Mouse (Mus musculus) MEL (cell line): ENCODE results near the gene Zfp740. TPM values are rescaled to one million over a fixed set of nuclear protein-coding genes. Genes with fewer than 3 reads are reported as not detected.
A peak's percentile ranks its signal among the peaks of the same experiment; 100 is the strongest.

ENCODE experiments used
- DNase-seq: peaks from one replicate; pipeline ENCODE4 v3.0.0; 2011; ENCODE audit warnings: low read depth, low spot score
- H3K27ac ChIP-seq: 2 replicates; pipeline ENCODE4 v1.5.1; 2012; ENCODE audit warnings: low read depth, mild to moderate bottlenecking, control low read depth, low read length, moderate library complexity; ENCODE audit not compliant: control insufficient read depth
- H3K27me3 ChIP-seq, 2 experiments: fragments of 150-350 bp in 1 of 2; sonication (generic) in 1 of 2; 2 replicates each; pipeline ENCODE4 v1.6.1; 2012; ENCODE audit warnings: low read length in 2 of 2, mild to moderate bottlenecking in 2 of 2, improper control_type of control experiment in 1 of 2, moderate library complexity in 1 of 2; ENCODE audit not compliant: insufficient read depth in 2 of 2, control insufficient read depth in 1 of 2
- H3K36me3 ChIP-seq, 2 experiments: 2 replicates each; pipeline ENCODE4 v1.6.1; 2012 to 2014; ENCODE audit warnings: low read length in 2 of 2, improper control_type of control experiment in 1 of 2, inconsistent platforms in 1 of 2, mild to moderate bottlenecking in 1 of 2; ENCODE audit not compliant: insufficient read depth in 2 of 2, control insufficient read depth in 1 of 2
- H3K4me1 ChIP-seq, 2 experiments: fragments of 150-350 bp in 1 of 2; sonication (generic) in 1 of 2; 2 replicates each; pipeline ENCODE4 v1.6.1; 2012; ENCODE audit warnings: low read length in 2 of 2, improper control_type of control experiment in 1 of 2, mild to moderate bottlenecking in 1 of 2; ENCODE audit not compliant: insufficient read depth in 2 of 2, control insufficient read depth in 1 of 2
- H3K4me3 ChIP-seq, 2 experiments: fragments of 150-350 bp in 1 of 2; sonication (generic) in 1 of 2; 2 replicates each; pipeline ENCODE4 v1.5.1; 2012; ENCODE audit warnings: low read depth in 2 of 2, low read length in 2 of 2, mild to moderate bottlenecking in 2 of 2, moderate library complexity in 2 of 2, control low read depth in 1 of 2, improper control_type of control experiment in 1 of 2; ENCODE audit not compliant: control insufficient read depth in 1 of 2, insufficient read depth in 1 of 2
- H3K79me2 ChIP-seq: 2 replicates; pipeline ENCODE4 v1.6.1; 2012; ENCODE audit warnings: mild to moderate bottlenecking, low read length, moderate library complexity; ENCODE audit not compliant: control insufficient read depth, poor library complexity, insufficient read depth
- H3K9ac ChIP-seq: 2 replicates; pipeline ENCODE4 v1.6.1; 2012; ENCODE audit warnings: low read depth, mild to moderate bottlenecking, control low read depth, low read length, moderate library complexity; ENCODE audit not compliant: control insufficient read depth, poor library complexity, severe bottlenecking
- H3K9me3 ChIP-seq: fragments of 150-350 bp; sonication (generic); replicated peaks from 2 replicates; pipeline ENCODE4 v1.6.1; 2012; ENCODE audit warnings: mild to moderate bottlenecking, low read length, improper control_type of control experiment, moderate library complexity; ENCODE audit not compliant: insufficient read depth
- BHLHE40 ChIP-seq: IDR thresholded peaks from 2 replicates; pipeline ENCODE4 v1.6.1; 2012; ENCODE audit warnings: low read depth, mild to moderate bottlenecking, inconsistent platforms, low read length, improper control_type of control experiment, borderline replicate concordance
- CHD1 ChIP-seq: IDR thresholded peaks from 2 replicates; pipeline ENCODE4 v1.6.1; 2012; ENCODE audit warnings: low read depth, mild to moderate bottlenecking, inconsistent platforms, low read length, improper control_type of control experiment
- CTCF ChIP-seq, 3 experiments: IDR thresholded peaks in 2 of 3; conservative IDR thresholded peaks in 1 of 3; 2 replicates each; pipeline ENCODE4 v1.5.1; 2011 to 2012; ENCODE audit warnings: low read length in 3 of 3, low read depth in 2 of 3, mild to moderate bottlenecking in 2 of 3, improper control_type of control experiment in 1 of 3, inconsistent platforms in 1 of 3, mixed read lengths in 1 of 3, moderate library complexity in 1 of 3; ENCODE audit not compliant: control insufficient read depth in 1 of 3, insufficient read depth in 1 of 3, poor library complexity in 1 of 3, severe bottlenecking in 1 of 3
- E2F4 ChIP-seq: IDR thresholded peaks from 2 replicates; pipeline ENCODE4 v1.6.1; 2011; ENCODE audit warnings: low read depth, low read length, improper control_type of control experiment, borderline replicate concordance
- EP300 ChIP-seq, 2 experiments: IDR thresholded peaks; 2 replicates each; pipeline ENCODE4 v1.6.1; 2011; ENCODE audit warnings: improper control_type of control experiment in 2 of 2, low read length in 2 of 2, low read depth in 1 of 2, mild to moderate bottlenecking in 1 of 2
- GABPA ChIP-seq: IDR thresholded peaks from 2 replicates; pipeline ENCODE4 v1.6.1; 2012; ENCODE audit warnings: low read depth, mild to moderate bottlenecking, inconsistent platforms, low read length, improper control_type of control experiment, moderate library complexity
- HCFC1 ChIP-seq: IDR thresholded peaks from 2 replicates; pipeline ENCODE4 v1.6.1; 2012; ENCODE audit warnings: low read depth, mild to moderate bottlenecking, inconsistent platforms, low read length, improper control_type of control experiment, moderate library complexity
- MAFK ChIP-seq: IDR thresholded peaks from 2 replicates; pipeline ENCODE4 v1.6.1; 2011; ENCODE audit warnings: low read depth, mild to moderate bottlenecking, low read length, improper control_type of control experiment, borderline replicate concordance
- MAZ ChIP-seq: IDR thresholded peaks from 2 replicates; pipeline ENCODE4 v1.6.1; 2012; ENCODE audit warnings: low read depth, mild to moderate bottlenecking, inconsistent platforms, low read length, improper control_type of control experiment
- MYB ChIP-seq: IDR thresholded peaks from 2 replicates; pipeline ENCODE4 v1.6.1; 2011; ENCODE audit warnings: mild to moderate bottlenecking, low read depth, low read length, improper control_type of control experiment
- MYC ChIP-seq: IDR thresholded peaks from 2 replicates; pipeline ENCODE4 v1.6.1; 2011; ENCODE audit warnings: low read depth, mild to moderate bottlenecking, low read length, improper control_type of control experiment, moderate library complexity
- POLR2A ChIP-seq, 2 experiments: IDR thresholded peaks; 2 replicates each; pipeline ENCODE4 v1.6.1; 2011 to 2012; ENCODE audit warnings: low read length in 2 of 2, mild to moderate bottlenecking in 2 of 2, control low read depth in 1 of 2, improper control_type of control experiment in 1 of 2, low read depth in 1 of 2, moderate library complexity in 1 of 2; ENCODE audit not compliant: control insufficient read depth in 1 of 2, insufficient read depth in 1 of 2, poor library complexity in 1 of 2
- POLR2AphosphoS2 ChIP-seq: IDR thresholded peaks from 2 replicates; pipeline ENCODE4 v1.6.1; 2011; ENCODE audit warnings: low read length, improper control_type of control experiment
- RCOR1 ChIP-seq: IDR thresholded peaks from 2 replicates; pipeline ENCODE4 v1.6.1; 2012; ENCODE audit warnings: low read depth, mild to moderate bottlenecking, inconsistent platforms, low read length, improper control_type of control experiment
- TBP ChIP-seq: IDR thresholded peaks from 2 replicates; pipeline ENCODE4 v1.8.0; 2011; ENCODE audit warnings: low read depth, low read length, improper control_type of control experiment
- TCF12 ChIP-seq: IDR thresholded peaks from 2 replicates; pipeline ENCODE4 v1.6.1; 2014; ENCODE audit warnings: low read depth, mild to moderate bottlenecking, inconsistent platforms, low read length, improper control_type of control experiment, moderate library complexity
- UBTF ChIP-seq: IDR thresholded peaks from 2 replicates; pipeline ENCODE4 v1.6.1; 2012; ENCODE audit warnings: low read depth, mild to moderate bottlenecking, inconsistent platforms, low read length, improper control_type of control experiment, moderate library complexity, borderline replicate concordance; ENCODE audit not compliant: insufficient read depth
- USF1 ChIP-seq: IDR thresholded peaks from 2 replicates; pipeline ENCODE4 v1.6.1; 2014; ENCODE audit warnings: low read depth, mild to moderate bottlenecking, inconsistent platforms, low read length, improper control_type of control experiment, moderate library complexity
- USF2 ChIP-seq, 2 experiments: IDR thresholded peaks; 2 replicates each; pipeline ENCODE4 v1.6.1; 2011 to 2012; ENCODE audit warnings: improper control_type of control experiment in 2 of 2, low read length in 2 of 2, borderline replicate concordance in 1 of 2, inconsistent platforms in 1 of 2, low read depth in 1 of 2, mild to moderate bottlenecking in 1 of 2; ENCODE audit not compliant: insufficient read depth in 1 of 2
- ZC3H11A ChIP-seq: IDR thresholded peaks from 2 replicates; pipeline ENCODE4 v1.6.1; 2012; ENCODE audit warnings: low read depth, mild to moderate bottlenecking, inconsistent platforms, low read length, improper control_type of control experiment
- ZNF384 ChIP-seq: IDR thresholded peaks from 2 replicates; pipeline ENCODE4 v1.6.1; 2012; ENCODE audit warnings: low read depth, mild to moderate bottlenecking, inconsistent platforms, low read length, improper control_type of control experiment
- polyA plus RNA-seq, 2 experiments: library from polyadenylated mRNA; stranded (reverse) in 1 of 2; unstranded in 1 of 2; fragments of >175 nt in 1 of 2; fragments of >200 nt in 1 of 2; gene quantifications; 2 replicates each; pipeline versions ENCODE4 v1.2.1 to v1.2.4; 2012; ENCODE audit warnings: low replicate concordance in 2 of 2, low read depth in 1 of 2; ENCODE audit not compliant: insufficient read length in 2 of 2, insufficient read depth in 1 of 2, missing spikeins in 1 of 2
- total RNA-seq: library from RNA; depleted of rRNA; stranded (reverse); fragments of 300-350 nt; gene quantifications from 2 replicates; pipeline ENCODE4 v1.2.3, GENCODE M21; 2012

Gene Zfp740
- total and polyA plus RNA-seq, 3 experiments, result 39.9 to 50.1 TPM; not detected in 1

DNA sequence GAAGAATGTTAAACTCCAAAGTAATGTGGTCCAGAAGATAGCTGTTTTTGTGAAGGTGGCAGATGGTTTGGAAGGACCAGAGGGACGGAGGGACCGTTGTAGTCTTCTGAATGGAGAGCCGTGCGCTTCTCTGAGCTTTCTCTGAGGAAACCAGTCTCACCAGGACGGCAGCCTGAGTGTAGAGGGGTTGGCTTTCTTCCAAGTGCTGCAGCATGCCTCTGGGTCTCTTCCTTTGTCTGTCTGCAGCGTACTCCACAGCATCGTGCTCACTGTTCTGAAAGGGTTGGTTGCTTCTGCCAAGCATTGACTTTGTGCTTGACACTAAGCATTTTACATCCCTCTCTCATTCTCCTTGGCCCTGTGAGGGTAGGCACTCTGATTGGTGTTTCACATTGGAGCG lies 2.7 kb downstream of the Zfp740 start:
- no peaks in the 10 kb centered on the region for H3K27me3 ChIP-seq
- no peak overlapping the region for H3K4me3 ChIP-seq
- TF ChIP-seq E2F4 (no peak), UBTF (no peak), CTCF (IDR thresholded peaks at IDR 0.05 in 2 of 3, conservative IDR thresholded peaks at IDR 0.05 in 1 of 3; ENCODE audit: control insufficient read depth in 1 of 3, insufficient read depth in 1 of 3, low read depth in 2 of 3, low read length in 3 of 3, poor library complexity in 1 of 3, severe bottlenecking in 1 of 3) (no peak), CHD1 (no peak), MAZ (no peak), POLR2AphosphoS2 (no peak), EP300 (IDR thresholded peaks at IDR 0.05; ENCODE audit: low read depth in 1 of 2, low read length in 2 of 2) (no peak), HCFC1 (no peak)
- no peaks in the 10 kb centered on the region for H3K9me3 ChIP-seq
- H3K27ac ChIP-seq, result no peak overlapping the region
- DNase-seq, result peak; percentile 30
- peaks cover 14 to 42% of the 10 kb centered on the region in 2 experiments for H3K36me3 ChIP-seq
- no peak overlapping the region for H3K9ac ChIP-seq
- peaks cover 8% of the 10 kb centered on the region for H3K79me2 ChIP-seq
- H3K4me1 ChIP-seq, result peaks cover 13 to 27% of the 10 kb centered on the region in 2 experiments

GRCm38 (mm10) chr15:102207351-102207750 lies 4.3 kb downstream of the Zfp740 start:
- no peaks in the 10 kb centered on the region for H3K9me3 ChIP-seq
- no peak overlapping the region for H3K4me3 ChIP-seq
- H3K4me1 ChIP-seq, result peaks cover 13 to 25% of the 10 kb centered on the region in 2 experiments
- no peak overlapping the region for H3K27ac ChIP-seq
- H3K36me3 ChIP-seq, result peaks cover 15 to 40% of the 10 kb centered on the region in 2 experiments
- H3K79me2 ChIP-seq, result peaks cover 8% of the 10 kb centered on the region
- no peak for DNase-seq
- H3K27me3 ChIP-seq, result no peaks in the 10 kb centered on the region
- H3K9ac ChIP-seq, result no peak overlapping the region
- TF ChIP-seq CHD1, result no peak
- no peak for TF ChIP-seq ZNF384
- TF ChIP-seq TCF12, result no peak
- TF ChIP-seq USF1, result no peak
- TF ChIP-seq HCFC1, result no peak
- TF ChIP-seq MYC, result no peak
- no peak for TF ChIP-seq GABPA
- TF ChIP-seq RCOR1, result no peak
- no peak for TF ChIP-seq BHLHE40
- TF ChIP-seq MYB, result no peak
- no peak for TF ChIP-seq TBP
- no peak for TF ChIP-seq POLR2A (IDR thresholded peaks at IDR 0.05; ENCODE audit: control insufficient read depth in 1 of 2, insufficient read depth in 1 of 2, low read depth in 1 of 2, low read length in 2 of 2, poor library complexity in 1 of 2)
- no peak for TF ChIP-seq UBTF
- TF ChIP-seq MAZ, result no peak
- no peak for TF ChIP-seq USF2 (IDR thresholded peaks at IDR 0.05; ENCODE audit: borderline replicate concordance in 1 of 2, insufficient read depth in 1 of 2, low read depth in 1 of 2, low read length in 2 of 2)
- TF ChIP-seq ZC3H11A, result no peak
- TF ChIP-seq CTCF (IDR thresholded peaks at IDR 0.05 in 2 of 3, conservative IDR thresholded peaks at IDR 0.05 in 1 of 3; ENCODE audit: control insufficient read depth in 1 of 3, insufficient read depth in 1 of 3, low read depth in 2 of 3, low read length in 3 of 3, poor library complexity in 1 of 3, severe bottlenecking in 1 of 3), result no peak
- no peak for TF ChIP-seq E2F4
- no peak for TF ChIP-seq MAFK
